Mouse (Mus musculus): ENCODE data around the gene Pimreg. TPM values are rescaled to one million over a fixed set of nuclear protein-coding genes. Genes with fewer than 3 reads are reported as not detected.

Pimreg gene
- polyA plus RNA-seq (2012; fragmentation: generic; extraction: Trizol), result 100 to 1,000 TPM in 1 of 2 experiments, 10 to 100 TPM in 1; 65.4 to 164 TPM

DNA sequence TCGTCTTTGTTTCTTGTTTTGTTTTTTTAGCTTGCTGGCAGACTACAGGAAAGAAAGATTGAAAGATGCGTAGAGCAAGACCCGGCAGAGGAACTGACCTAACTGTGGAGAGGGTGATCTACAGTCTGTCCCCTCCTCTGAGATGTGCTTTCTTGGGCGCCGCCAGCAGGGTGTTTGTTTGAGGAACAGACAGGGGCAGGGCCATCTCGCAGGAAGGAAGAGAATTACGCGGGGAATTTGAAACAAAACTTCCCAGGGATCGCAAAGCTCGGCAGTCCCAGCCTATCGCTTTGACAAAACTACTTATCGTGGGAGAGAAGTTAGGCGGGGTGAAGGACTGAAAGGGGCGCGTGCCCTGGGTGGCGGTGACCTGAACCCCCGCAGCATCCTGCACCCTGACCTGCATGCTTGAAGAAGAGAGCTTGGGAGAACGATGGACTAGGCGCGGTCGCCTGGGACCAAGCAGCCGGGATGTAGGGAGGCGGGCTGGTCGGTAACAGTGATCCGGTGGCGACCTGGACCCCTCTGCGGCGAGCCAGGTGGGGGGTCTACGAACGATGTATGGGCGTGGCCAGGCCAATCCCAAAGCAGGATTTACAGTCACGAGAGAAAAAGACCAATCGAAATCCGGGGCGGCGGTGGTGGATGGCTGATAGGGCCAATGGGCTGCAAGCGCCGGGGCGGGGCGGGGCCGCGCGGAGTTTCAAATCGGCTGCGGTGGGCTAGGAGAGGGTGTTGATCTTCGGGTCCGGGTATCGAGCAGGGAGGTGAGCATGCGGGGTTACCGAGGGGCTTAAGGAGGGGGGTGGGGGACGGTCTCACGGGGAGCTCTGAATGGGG lies at the start of gene Pimreg:
Pimreg (plus strand) TSS at position 265 of the 840 bp plus-strand sequence.

DNA sequence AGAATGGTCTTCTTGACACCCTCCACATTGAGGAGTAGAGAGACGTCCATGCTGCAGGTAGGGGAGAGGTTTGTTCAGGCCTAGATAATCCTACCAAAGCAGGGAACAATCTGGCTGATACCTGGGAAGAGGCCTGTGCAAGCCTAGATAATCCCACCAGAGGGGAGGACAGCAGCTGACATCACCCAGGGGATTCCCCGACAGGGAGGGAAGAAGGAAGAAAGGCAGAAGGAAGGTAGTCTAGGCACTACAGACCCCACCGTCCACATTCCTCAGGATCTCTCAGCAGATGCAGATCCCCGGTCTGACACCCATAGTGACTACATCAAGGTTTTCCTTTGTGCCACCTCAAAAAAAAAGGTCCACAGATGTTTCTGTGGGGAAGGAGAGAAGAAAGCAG lies 4.4 kb upstream of the Pimreg start, which contains the start of gene Aipl1:
Aipl1 (minus strand) TSS at position 101 of the 400 bp plus-strand sequence.

Other genes with a start within 250 kb of the Pimreg start
- gene Aipl1, start 4.5 kb upstream of the Pimreg start, polyA plus RNA-seq (2012; fragmentation: generic; extraction: Trizol), result under 1 TPM; 0.27 to 0.94 TPM
- gene Pitpnm3, start 93.7 kb downstream of the Pimreg start, polyA plus RNA-seq (2012; fragmentation: generic; extraction: Trizol), result under 1 TPM; under 0.01 to 0.04 TPM
- gene Gm43951, start 164.8 kb downstream of the Pimreg start, polyA plus RNA-seq (2012; fragmentation: generic; extraction: Trizol), result under 1 TPM; 0.02 to 0.51 TPM
- gene 4933427D14Rik, start 165.4 kb downstream of the Pimreg start, polyA plus RNA-seq (2012; fragmentation: generic; extraction: Trizol), result 1 to 10 TPM in 1 of 2 experiments, under 1 TPM in 1; 0.66 to 5.7 TPM
- 100 to 1,000 TPM in 1 of 2 experiments, 10 to 100 TPM in 1; 33.7 to 153 TPM for gene Txndc17, start 165.5 kb downstream of the Pimreg start, polyA plus RNA-seq (2012; fragmentation: generic; extraction: Trizol)
- 10 to 100 TPM in 1 of 2 experiments, 1 to 10 TPM in 1; 3.2 to 18.8 TPM for gene Med31, start 173.6 kb downstream of the Pimreg start, polyA plus RNA-seq (2012; fragmentation: generic; extraction: Trizol)
- gene Slc13a5, start 225.2 kb downstream of the Pimreg start, polyA plus RNA-seq (2012; fragmentation: generic; extraction: Trizol), result not detected